Mouse (Mus musculus) liver, embryonic 11.5 days (tissue): Measurements from ENCODE around the gene Recql5. TPM values are rescaled to one million over a fixed set of nuclear protein-coding genes. Genes with fewer than 3 reads are reported as not detected.
A peak's percentile ranks its signal among the peaks of the same experiment; 100 is the strongest.
"Not testable (repeated sequence)": the region's sequence is repeated elsewhere in the genome, so short reads cannot be mapped to it uniquely, and the experiment has no call there.

Experiments
- ATAC-seq: fragments of 200-750 bp; cut with Nextera tagmentation; replicated peaks from 2 replicates; pipeline ENCODE4 v1.8.0; 2017; ENCODE audit warnings: moderate number of reproducible peaks, mild to moderate bottlenecking, moderate TSS enrichment, moderate library complexity; ENCODE audit not compliant: low FRiP score
- DNase-seq: peaks from one replicate; pipeline ENCODE4 v3.0.0-alpha.2; 2017; ENCODE audit warnings: low spot score
- H3K27ac ChIP-seq: fragments of 300-500 bp; sonication (generic); 2 replicates; pipeline ENCODE4 v1.5.1; 2014; ENCODE audit warnings: mild to moderate bottlenecking, low read depth, low read length, control low read depth
- H3K27me3 ChIP-seq: fragments of 300-500 bp; sonication (generic); replicated peaks from 2 replicates; pipeline ENCODE4 v1.6.1; 2014; ENCODE audit warnings: low read length, mixed read lengths; ENCODE audit not compliant: control insufficient read depth, insufficient read depth
- H3K36me3 ChIP-seq: fragments of 300-500 bp; sonication (generic); 2 replicates; pipeline ENCODE4 v1.6.1; 2014; ENCODE audit warnings: mild to moderate bottlenecking, low read length, moderate library complexity, mixed read lengths; ENCODE audit not compliant: control insufficient read depth, insufficient read depth
- H3K4me1 ChIP-seq: fragments of 300-500 bp; sonication (generic); replicated peaks from 2 replicates; pipeline ENCODE4 v1.6.1; 2014; ENCODE audit warnings: low read length, mixed read lengths; ENCODE audit not compliant: control insufficient read depth, insufficient read depth
- H3K4me2 ChIP-seq: fragments of 300-500 bp; sonication (generic); 2 replicates; pipeline ENCODE4 v1.6.1; 2014; ENCODE audit warnings: mild to moderate bottlenecking, control low read depth, moderate library complexity
- H3K4me3 ChIP-seq: fragments of 300-500 bp; sonication (generic); 2 replicates; pipeline ENCODE4 v1.5.1; 2014; ENCODE audit warnings: low read depth, low read length, control low read depth
- H3K9ac ChIP-seq: fragments of 300-500 bp; sonication (generic); 2 replicates; pipeline ENCODE4 v1.6.1; 2014; ENCODE audit warnings: low read depth, low read length, control low read depth
- H3K9me3 ChIP-seq: fragments of 300-500 bp; sonication (generic); 2 replicates; pipeline ENCODE4 v1.6.1; 2016; ENCODE audit warnings: low read length, inconsistent platforms, mixed read lengths; ENCODE audit not compliant: control insufficient read depth
- WGBS: fragments of 180-500 bp; shearing (Covaris S2); extraction: QIAGEN DNeasy Blood & Tissue Kit; methylation state at CpG from one replicate; pipeline ENCODE4 v1.1.7; 2014; 5-methylcytosine and 5-hydroxymethylcytosine counted together
- polyA plus RNA-seq: library from polyadenylated mRNA; unstranded; fragments of >200 nt; fragmentation: Nextera tagmentation; extraction: Ambion mirVana; gene quantifications from 2 replicates; pipeline ENCODE4 v1.2.1, GENCODE M21; 2014

Gene Recql5
- polyA plus RNA-seq, 1 experiment from 2014 or later, result 22.9 TPM

DNA sequence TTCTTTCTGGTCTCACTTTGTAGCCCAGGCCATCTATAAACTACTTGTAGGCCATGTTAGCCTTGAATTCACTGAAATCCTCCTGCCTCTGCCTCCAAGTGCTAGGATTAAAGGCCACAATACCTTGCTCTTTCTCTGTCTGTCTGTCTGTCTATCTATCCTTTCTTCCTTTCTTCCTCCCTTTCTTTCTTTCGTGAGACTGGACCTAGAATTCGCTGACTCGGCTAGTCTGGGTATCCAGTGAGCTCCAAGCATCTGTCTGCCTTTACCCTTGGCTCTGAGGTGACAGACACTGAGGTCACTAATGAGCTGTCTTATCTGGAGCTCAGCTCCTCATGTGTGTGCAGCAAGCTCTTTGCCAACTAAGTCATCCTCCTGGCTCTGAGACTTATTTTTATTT lies 57.3 kb downstream of the Recql5 start:
- no peak for ATAC-seq
- Histone ChIP-seq H3K4me2 (no peak overlapping the region), H3K9ac (no peak overlapping the region), H3K4me3 (no peak overlapping the region), H3K36me3 (no peaks in the 10 kb centered on the region), H3K27ac (no peak overlapping the region), H3K27me3 (no peaks in the 10 kb centered on the region), H3K4me1 (peaks cover 17% of the 10 kb centered on the region), H3K9me3 (no peaks in the 10 kb centered on the region)
- no peak for DNase-seq
- WGBS, result 91% methylated on average over 3 of the region's 3 CpGs

DNA sequence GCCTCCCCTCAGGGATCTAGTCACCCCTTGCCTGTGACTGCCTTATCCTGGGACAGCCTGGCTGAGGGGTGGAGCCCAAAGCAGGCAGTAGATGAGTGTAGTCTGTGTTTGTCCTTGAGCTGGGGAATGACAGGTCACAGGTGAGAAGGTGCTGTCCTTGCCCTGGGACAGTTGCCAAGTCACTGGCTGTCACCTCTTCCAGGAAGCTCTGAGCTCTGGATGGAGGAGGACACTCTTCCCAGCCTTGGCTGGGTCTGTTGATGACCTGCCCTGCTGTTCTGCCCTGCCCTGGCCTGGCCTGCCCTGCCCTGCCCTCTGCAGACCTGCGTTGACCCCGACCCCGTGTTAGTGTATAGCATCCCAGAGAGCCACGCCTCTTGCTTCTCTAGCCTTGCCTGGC lies 60.8 kb downstream of the Recql5 start:
- DNase-seq, result no peak
- no peak overlapping the region for H3K4me3 ChIP-seq
- H3K4me1 ChIP-seq, result peaks cover 20% of the 10 kb centered on the region
- no peaks in the 10 kb centered on the region for H3K27me3 ChIP-seq
- H3K27ac ChIP-seq, result no peak overlapping the region
- H3K36me3 ChIP-seq, result no peaks in the 10 kb centered on the region
- peak; percentile 46; the same call in 1 of the 2 replicates for ATAC-seq
- no peak overlapping the region; the same call in 1 of the 2 replicates for H3K4me2 ChIP-seq
- no peaks in the 10 kb centered on the region for H3K9me3 ChIP-seq
- WGBS, result 59% methylated on average over 4 of the region's 4 CpGs
- no peak overlapping the region for H3K9ac ChIP-seq

DNA sequence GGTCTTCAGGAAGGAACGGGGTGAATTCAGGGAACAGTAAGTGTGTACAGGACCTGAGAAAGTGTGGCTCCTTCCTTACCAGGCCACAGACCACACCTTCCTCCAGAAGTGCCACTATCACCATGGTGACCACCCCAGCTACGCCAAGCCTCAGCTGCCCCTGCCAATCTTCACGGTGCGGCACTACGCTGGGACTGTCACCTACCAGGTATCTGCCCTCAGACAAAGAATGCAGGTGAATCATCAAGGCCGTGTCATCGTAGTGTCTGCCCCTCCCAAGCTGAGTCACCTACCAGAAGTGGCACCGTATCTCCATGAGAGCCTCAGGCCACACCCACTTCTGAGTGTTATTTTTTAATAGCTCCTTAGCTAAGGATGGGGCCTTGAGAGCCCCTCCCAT lies 63.9 kb downstream of the Recql5 start:
- H3K36me3 ChIP-seq, result no peaks in the 10 kb centered on the region
- no peak overlapping the region for H3K9ac ChIP-seq
- peaks cover 13% of the 10 kb centered on the region for H3K4me1 ChIP-seq
- no peak overlapping the region for H3K27ac ChIP-seq
- no peaks in the 10 kb centered on the region for H3K9me3 ChIP-seq
- peak; percentile 29; the same call in 1 of the 2 replicates for ATAC-seq
- H3K27me3 ChIP-seq, result no peaks in the 10 kb centered on the region
- no peak for DNase-seq
- no peak overlapping the region for H3K4me3 ChIP-seq
- 68% methylated on average over 8 of the region's 8 CpGs for WGBS
- no peak overlapping the region for H3K4me2 ChIP-seq

DNA sequence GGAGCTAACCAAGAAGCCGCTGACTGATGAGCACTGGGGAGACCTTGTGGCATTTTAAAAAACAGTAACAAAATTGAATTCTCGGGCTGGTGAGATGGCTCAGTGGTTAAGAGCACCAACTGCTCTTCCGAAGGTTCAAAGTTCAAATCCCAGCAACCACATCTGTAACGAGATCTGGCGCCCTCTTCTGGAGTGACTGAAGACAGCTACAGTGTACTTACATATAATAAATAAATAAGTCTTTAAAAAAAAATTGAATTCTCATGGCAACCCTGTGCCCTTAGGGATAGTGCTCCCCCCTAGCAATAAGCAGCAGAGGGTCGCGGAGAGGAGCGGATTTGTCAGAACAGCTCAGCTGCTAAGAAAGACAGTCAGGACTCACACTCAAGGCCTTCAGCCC lies 69.4 kb downstream of the Recql5 start:
- H3K4me1 ChIP-seq, result peaks cover 7% of the 10 kb centered on the region; the same call in 1 of the 2 replicates
- WGBS, result 79% methylated on average over 8 of the region's 8 CpGs
- ATAC-seq (no peak), DNase-seq (no peak)
- no peaks in the 10 kb centered on the region for H3K36me3 ChIP-seq
- H3K4me3 ChIP-seq, result no peak overlapping the region
- no peak overlapping the region for H3K27ac ChIP-seq
- no peak overlapping the region for H3K9ac ChIP-seq
- no peak overlapping the region for H3K4me2 ChIP-seq
- peaks cover 32% of the 10 kb centered on the region for H3K27me3 ChIP-seq
- H3K9me3 ChIP-seq, result no peaks in the 10 kb centered on the region

DNA sequence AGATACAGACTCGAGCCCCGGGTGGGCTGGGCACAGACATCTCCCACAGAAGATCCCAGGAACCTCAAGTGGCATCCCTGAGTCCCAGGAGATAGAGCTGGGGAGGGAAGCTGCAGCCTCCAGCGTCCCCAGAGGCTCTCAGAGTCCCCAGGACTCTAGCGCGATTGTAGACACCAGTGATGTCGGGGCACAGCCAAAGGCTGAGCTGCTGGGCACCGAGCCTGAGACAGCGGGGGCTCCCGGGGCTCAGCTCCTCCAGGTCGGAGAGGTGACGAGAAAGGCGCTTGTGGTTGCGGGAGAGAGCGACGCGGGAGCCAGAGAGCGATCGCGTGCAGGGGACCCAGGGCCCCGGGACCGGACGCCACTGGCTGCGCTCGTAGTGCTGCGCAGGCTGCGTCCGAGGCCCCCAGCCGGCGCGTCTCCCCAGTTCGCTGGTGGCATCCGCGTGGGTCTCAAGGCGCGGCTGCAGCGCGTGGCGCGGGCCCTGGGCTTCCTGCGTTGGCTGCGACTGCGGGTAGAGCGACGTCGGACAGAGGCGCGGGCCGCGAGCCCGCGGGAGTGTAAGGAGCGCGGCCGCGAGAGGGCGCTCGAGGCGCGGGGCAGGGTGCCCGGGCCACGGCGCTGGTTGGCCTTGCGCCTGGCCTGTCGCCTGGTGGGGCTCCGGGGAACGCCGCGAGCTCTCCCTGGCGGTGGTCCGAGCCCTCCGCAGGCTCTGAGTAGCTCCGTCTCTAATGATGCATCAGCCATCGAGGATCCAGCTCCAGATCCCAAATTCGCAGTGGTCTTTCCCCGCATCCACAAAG lies 73.9 kb downstream of the Recql5 start:
- H3K27ac ChIP-seq, result no peak overlapping the region
- peak overlapping the region; percentile 80 for H3K4me2 ChIP-seq
- ATAC-seq, result peak; percentile 86
- peak; percentile 86 for DNase-seq
- no peaks in the 10 kb centered on the region for H3K9me3 ChIP-seq
- peaks cover 12% of the 10 kb centered on the region; the same call in 1 of the 2 replicates for H3K4me1 ChIP-seq
- peak overlapping the region; percentile 49 for H3K4me3 ChIP-seq
- peaks cover 5% of the 10 kb centered on the region; the same call in 1 of the 2 replicates for H3K36me3 ChIP-seq
- 3% methylated on average over 70 of the region's 75 CpGs for WGBS
- peak overlapping the region; percentile 40 for H3K9ac ChIP-seq
- peaks cover 49% of the 10 kb centered on the region for H3K27me3 ChIP-seq

DNA sequence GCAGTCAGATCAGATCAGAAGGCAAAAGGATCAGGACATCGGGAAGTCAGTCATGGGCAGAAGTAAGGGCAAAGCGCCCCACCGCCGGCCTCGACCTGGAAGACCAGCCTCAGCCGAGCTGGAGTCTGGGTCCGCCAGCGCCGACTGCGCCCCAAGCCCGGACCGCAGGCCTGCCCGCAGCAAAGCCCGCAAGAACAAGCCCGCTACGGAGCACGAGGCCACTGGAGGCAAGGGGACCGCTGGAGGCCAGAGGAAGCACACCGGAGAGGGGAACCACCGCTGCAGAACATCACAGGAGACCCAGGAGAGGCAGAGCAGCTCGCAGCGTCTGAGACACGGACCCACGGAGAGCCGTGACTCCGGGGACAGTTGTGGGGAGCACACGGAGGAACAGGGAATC lies 74.9 kb downstream of the Recql5 start, which contains the start of gene Myo15b:
Gene Myo15b (plus strand): TSS at position 53 of the 400 bp plus-strand sequence.
- DNase-seq, result no peak
- Histone ChIP-seq H3K27ac (no peak within 1 kb of the TSS), H3K4me2 (peak within 1 kb of the TSS; percentile 80), H3K9me3 (no peaks in the 10 kb centered on the region), H3K4me1 (peaks cover 12% of the 10 kb centered on the region; the same call in 1 of the 2 replicates), H3K4me3 (peak within 1 kb of the TSS; percentile 49), H3K9ac (peak within 1 kb of the TSS; percentile 40), H3K36me3 (peaks cover 10% of the 10 kb centered on the region; the same call in 1 of the 2 replicates), H3K27me3 (peaks cover 49% of the 10 kb centered on the region)
- 14% methylated on average over 27 of the region's 27 CpGs for WGBS
- no peak for ATAC-seq

DNA sequence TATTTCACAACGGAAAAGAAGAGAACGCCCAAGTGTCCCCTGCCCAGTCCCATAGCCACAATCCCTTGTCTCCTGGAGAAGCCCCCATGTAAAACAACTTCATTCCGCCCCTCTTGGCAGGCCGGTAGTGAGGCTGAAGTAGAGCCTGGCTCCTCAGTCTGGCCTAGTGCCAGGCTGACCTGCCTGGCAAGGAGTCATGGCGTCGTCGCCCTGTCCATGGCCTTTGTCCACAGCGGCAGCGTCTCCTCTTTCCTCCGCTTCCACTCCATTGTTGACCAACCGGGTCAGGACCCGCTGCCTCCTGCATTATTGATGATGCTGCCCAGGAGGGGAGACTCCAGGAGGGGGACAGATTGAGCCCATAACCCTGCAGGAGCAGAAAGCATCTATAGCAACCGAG lies 75.3 kb downstream of the Recql5 start:
- no peak overlapping the region for H3K27ac ChIP-seq
- H3K4me1 ChIP-seq, result peaks cover 12% of the 10 kb centered on the region; the same call in 1 of the 2 replicates
- peaks cover 49% of the 10 kb centered on the region for H3K27me3 ChIP-seq
- ATAC-seq (no peak), DNase-seq (no peak)
- H3K4me2 ChIP-seq, result no peak overlapping the region
- peaks cover 14% of the 10 kb centered on the region; the same call in 1 of the 2 replicates for H3K36me3 ChIP-seq
- H3K9me3 ChIP-seq, result no peaks in the 10 kb centered on the region
- no peak overlapping the region for H3K9ac ChIP-seq
- no peak overlapping the region for H3K4me3 ChIP-seq
- 66% methylated on average over 13 of the region's 13 CpGs for WGBS

DNA sequence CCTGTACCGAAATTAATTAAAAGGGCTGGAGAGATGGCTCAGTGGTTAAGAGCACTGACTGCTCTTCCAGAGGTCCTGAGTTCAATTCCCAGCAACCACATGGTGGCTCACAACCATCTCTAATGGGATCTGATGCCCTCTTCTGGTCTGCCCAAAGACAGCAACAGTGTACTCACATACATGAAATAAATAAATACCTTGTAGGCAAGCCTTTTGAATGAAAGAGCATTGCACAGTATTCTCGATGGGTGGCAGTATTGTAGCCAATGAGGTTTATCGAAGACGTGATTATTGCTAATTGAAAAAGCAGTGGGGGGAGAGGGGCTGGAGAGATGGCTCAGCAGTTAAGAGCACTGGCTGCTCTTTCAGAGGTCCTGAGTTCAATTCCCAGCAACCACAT lies 76.1 kb downstream of the Recql5 start:
- Histone ChIP-seq H3K36me3 (peaks cover 15% of the 10 kb centered on the region; the same call in 1 of the 2 replicates), H3K27me3 (peaks cover 49% of the 10 kb centered on the region), H3K4me1 (peaks cover 12% of the 10 kb centered on the region; the same call in 1 of the 2 replicates)
- not testable (repeated sequence) for H3K4me3 ChIP-seq, H3K4me2 ChIP-seq, H3K9me3 ChIP-seq, DNase-seq, ATAC-seq, H3K27ac ChIP-seq, H3K9ac ChIP-seq
- WGBS, result 92% methylated on average over 4 of the region's 4 CpGs
